Mouse (Mus musculus) spleen, adult 2 months (tissue): Measurements from ENCODE around the gene Aes. TPM values are rescaled to one million over a fixed set of nuclear protein-coding genes. Genes with fewer than 3 reads are reported as not detected.

Source experiments
- DNase-seq, 2 experiments: peaks; one replicate each; pipeline versions ENCODE4 v3.0.0 to v3.0.0-alpha.2; 2012 to 2021; ENCODE audit warnings: low spot score in 2 of 2, low read depth in 1 of 2
- H3K27ac ChIP-seq: fragments of 200-500 bp; 2 replicates; pipeline ENCODE4 v1.5.1; 2012; ENCODE audit warnings: low read length, inconsistent platforms; ENCODE audit not compliant: insufficient read depth
- H3K27me3 ChIP-seq: fragments of 200-500 bp; 2 replicates; pipeline ENCODE4 v1.6.1; 2012; ENCODE audit warnings: mild to moderate bottlenecking, moderate library complexity, low read length, inconsistent platforms; ENCODE audit not compliant: control insufficient read depth, insufficient read depth
- H3K36me3 ChIP-seq: fragments of 200-500 bp; 2 replicates; pipeline ENCODE4 v1.6.1; 2012; ENCODE audit warnings: mild to moderate bottlenecking, low read length, inconsistent platforms; ENCODE audit not compliant: control insufficient read depth, insufficient read depth
- H3K4me1 ChIP-seq: fragments of 200-500 bp; 2 replicates; pipeline ENCODE4 v1.6.1; 2011; ENCODE audit warnings: inconsistent platforms; ENCODE audit not compliant: control insufficient read depth, insufficient read depth, insufficient read length
- H3K4me3 ChIP-seq: fragments of 200-500 bp; 2 replicates; pipeline ENCODE4 v1.5.1; 2011; ENCODE audit warnings: mild to moderate bottlenecking, inconsistent platforms; ENCODE audit not compliant: insufficient read depth, insufficient read length; ENCODE audit errors: extremely low read depth
- CTCF ChIP-seq: fragments of 200-500 bp; IDR thresholded peaks from 2 replicates; pipeline ENCODE4 v1.5.1; 2011; ENCODE audit warnings: mild to moderate bottlenecking, inconsistent platforms; ENCODE audit not compliant: insufficient read depth, insufficient read length, insufficient replicate concordance; ENCODE audit errors: extremely low read depth
- POLR2A ChIP-seq: fragments of 200-500 bp; IDR thresholded peaks from 2 replicates; pipeline ENCODE4 v1.6.1; 2011; ENCODE audit warnings: low read depth, low read length, inconsistent platforms
- WGBS: fragments of 180-500 bp; shearing (Covaris S2); methylation state at CpG from one replicate; pipeline ENCODE4 v1.1.7; 2018; 5-methylcytosine and 5-hydroxymethylcytosine counted together
- polyA plus RNA-seq: library from polyadenylated mRNA; depleted of rRNA; stranded (reverse); fragments of >200 nt; gene quantifications from 2 replicates; pipeline ENCODE4 v1.2.3, GENCODE M21; 2012

The Aes gene
- polyA plus RNA-seq, 1 experiment, result 702 TPM

GRCm38 (mm10) chr10:81534826-81535225 is 24.5 kb upstream of the Aes start:
- peaks cover 19% of the 10 kb centered on the region for H3K36me3 ChIP-seq
- H3K4me1 ChIP-seq, result peaks cover 21% of the 10 kb centered on the region; the same call in 1 of the 2 replicates
- WGBS, result 92% methylated on average over 16 of the region's 16 CpGs
- DNase-seq, result no peak
- H3K4me3 ChIP-seq, result no peak overlapping the region
- no peak for TF ChIP-seq POLR2A
- no peak for TF ChIP-seq CTCF
- H3K27ac ChIP-seq, result no peak overlapping the region
- H3K27me3 ChIP-seq, result no peaks in the 10 kb centered on the region

GRCm38 (mm10) chr10:81536734-81537133 is 22.6 kb upstream of the Aes start:
- Histone ChIP-seq H3K27ac (no peak overlapping the region), H3K4me1 (peaks cover 21% of the 10 kb centered on the region; the same call in 1 of the 2 replicates), H3K4me3 (no peak overlapping the region), H3K27me3 (no peaks in the 10 kb centered on the region), H3K36me3 (peaks cover 7% of the 10 kb centered on the region)
- 80% methylated on average over 6 of the region's 6 CpGs for WGBS
- DNase-seq, result no peak
- no peak for TF ChIP-seq POLR2A
- TF ChIP-seq CTCF, result no peak

GRCm38 (mm10) chr10:81537429-81537828 is 21.9 kb upstream of the Aes start:
- no peak overlapping the region for H3K4me3 ChIP-seq
- no peak for DNase-seq
- peaks cover 21% of the 10 kb centered on the region; the same call in 1 of the 2 replicates for H3K4me1 ChIP-seq
- H3K27ac ChIP-seq, result no peak overlapping the region
- H3K27me3 ChIP-seq, result no peaks in the 10 kb centered on the region
- no peak for TF ChIP-seq CTCF
- no peak for TF ChIP-seq POLR2A
- WGBS, result 65% methylated on average over 2 of the region's 2 CpGs
- peaks cover 3% of the 10 kb centered on the region for H3K36me3 ChIP-seq

GRCm38 (mm10) chr10:81538321-81539048 is 20.8 kb upstream of the Aes start:
- WGBS, result 32% methylated on average over 3 of the region's 3 CpGs
- Histone ChIP-seq H3K36me3 (no peaks in the 10 kb centered on the region), H3K4me3 (no peak overlapping the region), H3K27ac (peak overlapping the region; percentile 13; the same call in 1 of the 2 replicates), H3K4me1 (peaks cover 28% of the 10 kb centered on the region; the same call in 1 of the 2 replicates), H3K27me3 (no peaks in the 10 kb centered on the region)
- TF ChIP-seq CTCF, result no peak
- TF ChIP-seq POLR2A, result no peak
- DNase-seq, result no peak

- Histone ChIP-seq H3K4me3 (no peak overlapping the region), H3K36me3 (no peaks in the 10 kb centered on the region), H3K27ac (no peak overlapping the region), H3K4me1 (peaks cover 35% of the 10 kb centered on the region; the same call in 1 of the 2 replicates), H3K27me3 (no peaks in the 10 kb centered on the region)
- WGBS, result 78% methylated on average over 5 of the region's 5 CpGs
- TF ChIP-seq POLR2A (no peak), CTCF (no peak)
- DNase-seq, result no peak
Measured at GRCm38 (mm10) chr10:81541363-81541762, 17.9 kb upstream of the Aes start.

- H3K4me3 ChIP-seq, result no peak overlapping the region
- H3K36me3 ChIP-seq, result no peaks in the 10 kb centered on the region
- H3K27me3 ChIP-seq, result no peaks in the 10 kb centered on the region
- no peak for TF ChIP-seq CTCF
- no peak for TF ChIP-seq POLR2A
- 80% methylated on average over 10 of the region's 10 CpGs for WGBS
- DNase-seq, result no peak
- peaks cover 35% of the 10 kb centered on the region; the same call in 1 of the 2 replicates for H3K4me1 ChIP-seq
- H3K27ac ChIP-seq, result 0 out of 2 replicates have a peak overlapping the region, but pooled peaks have one; percentile 22
Measured at GRCm38 (mm10) chr10:81541803-81542202, 17.5 kb upstream of the Aes start.

GRCm38 (mm10) chr10:81542727-81543460 is 16.4 kb upstream of the Aes start:
- Histone ChIP-seq H3K4me1 (peaks cover 28% of the 10 kb centered on the region; the same call in 1 of the 2 replicates), H3K4me3 (no peak overlapping the region), H3K27me3 (no peaks in the 10 kb centered on the region), H3K27ac (no peak overlapping the region), H3K36me3 (no peaks in the 10 kb centered on the region)
- no peak for TF ChIP-seq POLR2A
- no peak for TF ChIP-seq CTCF
- DNase-seq, result no peak
- WGBS, result 94% methylated on average over 7 of the region's 7 CpGs
